Mouse (Mus musculus) ES-E14 (cell line): Measurements from ENCODE around the gene Prkcd. TPM values are rescaled to one million over a fixed set of nuclear protein-coding genes. Genes with fewer than 3 reads are reported as not detected.

Experiments used
- DNase-seq: peaks from one replicate; pipeline ENCODE4 v3.0.0-alpha.2; 2013; ENCODE audit warnings: low read depth, low spot score
- H3K27ac ChIP-seq: 2 replicates; pipeline ENCODE4 v1.5.1; 2012; ENCODE audit warnings: low read depth, mild to moderate bottlenecking, low read length, moderate library complexity, mixed read lengths; ENCODE audit not compliant: poor library complexity, insufficient read depth, severe bottlenecking
- H3K36me3 ChIP-seq: 2 replicates; pipeline ENCODE4 v1.6.1; 2012; ENCODE audit warnings: mild to moderate bottlenecking, low read length, moderate library complexity, mixed read lengths; ENCODE audit not compliant: control insufficient read depth, poor library complexity, insufficient read depth, severe bottlenecking
- H3K4me1 ChIP-seq, 2 experiments: fragments of 150-350 bp in 1 of 2; sonication (generic) in 1 of 2; 2 replicates each; pipeline ENCODE4 v1.6.1; 2012; ENCODE audit warnings: low read length in 2 of 2, mild to moderate bottlenecking in 1 of 2, mixed read lengths in 1 of 2; ENCODE audit not compliant: control insufficient read depth in 2 of 2, insufficient read depth in 2 of 2, poor library complexity in 1 of 2
- H3K4me3 ChIP-seq, 2 experiments: fragments of 150-350 bp in 1 of 2; sonication (generic) in 1 of 2; 2 replicates each; pipeline ENCODE4 v1.5.1; 2012; ENCODE audit warnings: low read length in 2 of 2, low read depth in 1 of 2, mild to moderate bottlenecking in 1 of 2, mixed read lengths in 1 of 2; ENCODE audit not compliant: insufficient read depth in 1 of 2, poor library complexity in 1 of 2, severe bottlenecking in 1 of 2
- H3K9ac ChIP-seq: 2 replicates; pipeline ENCODE4 v1.6.1; 2012; ENCODE audit warnings: low read depth, mild to moderate bottlenecking, low read length, mixed read lengths; ENCODE audit not compliant: poor library complexity, insufficient read depth, severe bottlenecking
- H3K9me3 ChIP-seq: fragments of 150-350 bp; sonication (generic); 2 replicates; pipeline ENCODE4 v1.6.1; 2012; ENCODE audit warnings: low read depth, mild to moderate bottlenecking, low read length; ENCODE audit not compliant: control insufficient read depth, insufficient read depth
- CHD2 ChIP-seq: IDR thresholded peaks from 2 replicates; pipeline ENCODE4 v1.6.1; 2014; ENCODE audit warnings: mild to moderate bottlenecking, low read depth, low read length, inconsistent platforms
- HCFC1 ChIP-seq: IDR thresholded peaks from 2 replicates; pipeline ENCODE4 v1.6.1; 2012; ENCODE audit warnings: low read length, inconsistent platforms, borderline replicate concordance; ENCODE audit not compliant: insufficient read depth
- MAFK ChIP-seq: IDR thresholded peaks from 2 replicates; pipeline ENCODE4 v1.6.1; 2014; ENCODE audit warnings: mild to moderate bottlenecking, low read depth, low read length, inconsistent platforms; ENCODE audit not compliant: insufficient read depth
- ZC3H11A ChIP-seq: IDR thresholded peaks from 2 replicates; pipeline ENCODE4 v1.6.1; 2012; ENCODE audit warnings: low read depth, mild to moderate bottlenecking, inconsistent platforms, low read length, borderline replicate concordance
- ZNF384 ChIP-seq: IDR thresholded peaks from 2 replicates; pipeline ENCODE4 v1.6.1; 2012; ENCODE audit warnings: low read depth, low read length, inconsistent platforms
- in situ Hi-C, 2 experiments: fragments of 600-800 bp; cut with MboI; formaldehyde crosslinking; loops; one replicate each; pipeline ENCODE4 v1.15.1; 2025; ENCODE audit warnings: low sequenced_read_pairs in 2 of 2, inconsistent platforms in 1 of 2; ENCODE audit not compliant: unreplicated experiment in 2 of 2
- total RNA-seq: library from RNA; depleted of rRNA; stranded (reverse); fragments of 300-350 nt; gene quantifications from 2 replicates; pipeline ENCODE4 v1.2.3, GENCODE M21; 2012

The Prkcd gene
- total RNA-seq, 1 experiment = 43.8 TPM

GRCm38 (mm10) chr14:30576260-30576659 lies 49.8 kb downstream of the Prkcd start:
- no peak for DNase-seq
- peaks cover 0 to 24% of the 10 kb centered on the region in 2 experiments; a peak in 3 of 4 replicates for H3K4me1 ChIP-seq
- TF ChIP-seq MAFK (no peak), CHD2 (no peak), HCFC1 (no peak), ZNF384 (no peak), ZC3H11A (no peak)
- no peak overlapping the region for H3K27ac ChIP-seq
- in situ Hi-C loops = no loop called here
- peak overlapping the region; percentile 55 for H3K9ac ChIP-seq
- no peak overlapping the region for H3K4me3 ChIP-seq
- H3K9me3 ChIP-seq = no peaks in the 10 kb centered on the region
- H3K36me3 ChIP-seq = peaks cover 43% of the 10 kb centered on the region

GRCm38 (mm10) chr14:30575791-30576190 lies 50.2 kb downstream of the Prkcd start:
- H3K4me3 ChIP-seq = no peak overlapping the region
- no peaks in the 10 kb centered on the region for H3K9me3 ChIP-seq
- DNase-seq = no peak
- TF ChIP-seq MAFK (no peak), CHD2 (no peak), HCFC1 (no peak), ZC3H11A (no peak), ZNF384 (no peak)
- in situ Hi-C loops = no loop called here
- peaks cover 47% of the 10 kb centered on the region for H3K36me3 ChIP-seq
- peak overlapping the region; percentile 34; the same call in 1 of the 2 replicates for H3K27ac ChIP-seq
- H3K4me1 ChIP-seq = peaks cover 0 to 20% of the 10 kb centered on the region in 2 experiments; a peak in 3 of 4 replicates
- H3K9ac ChIP-seq = peak overlapping the region; percentile 44

- no peak overlapping the region for H3K4me3 ChIP-seq
- H3K36me3 ChIP-seq = peaks cover 61% of the 10 kb centered on the region
- peak; percentile 68 for DNase-seq
- H3K9me3 ChIP-seq = no peaks in the 10 kb centered on the region
- peaks cover 0 to 19% of the 10 kb centered on the region in 2 experiments; a peak in 2 of 4 replicates for H3K4me1 ChIP-seq
- no peak overlapping the region for H3K27ac ChIP-seq
- no peak overlapping the region for H3K9ac ChIP-seq
- TF ChIP-seq ZC3H11A (peak; percentile 51; the same call in 1 of the 2 replicates), CHD2 (no peak), ZNF384 (no peak), MAFK (no peak), HCFC1 (no peak)
- in situ Hi-C loops = no loop called here
Observed at GRCm38 (mm10) chr14:30573983-30574584, 51.9 kb downstream of the Prkcd start.

- H3K9me3 ChIP-seq = no peaks in the 10 kb centered on the region
- TF ChIP-seq MAFK (no peak), ZNF384 (no peak), CHD2 (no peak), ZC3H11A (no peak), HCFC1 (no peak)
- peaks cover 70% of the 10 kb centered on the region for H3K36me3 ChIP-seq
- H3K4me1 ChIP-seq = peaks cover 0 to 16% of the 10 kb centered on the region in 2 experiments; a peak in 2 of 4 replicates
- H3K27ac ChIP-seq = no peak overlapping the region
- in situ Hi-C loops = no loop called here
- DNase-seq = no peak
- H3K4me3 ChIP-seq = no peak overlapping the region
- no peak overlapping the region for H3K9ac ChIP-seq
Observed at GRCm38 (mm10) chr14:30573235-30573634, 52.8 kb downstream of the Prkcd start.
